Mouse (Mus musculus) stomach, postnatal 0 days (tissue): ENCODE data around the gene Dut. TPM values are rescaled to one million over a fixed set of nuclear protein-coding genes. Genes with fewer than 3 reads are reported as not detected.

Experiments
- ATAC-seq: fragments of 200-750 bp; cut with Nextera tagmentation; 2 replicates; pipeline ENCODE4 v1.8.0; 2017; ENCODE audit not compliant: low FRiP score, low TSS enrichment
- DNase-seq: peaks from one replicate; pipeline ENCODE4 v3.0.0-alpha.2; 2016; ENCODE audit warnings: low spot score
- H3K27ac ChIP-seq: fragments of 300-500 bp; sonication (generic); replicated peaks from 2 replicates; pipeline ENCODE4 v1.5.1; 2014; ENCODE audit warnings: mild to moderate bottlenecking, control low read depth
- H3K27me3 ChIP-seq: fragments of 300-500 bp; sonication (generic); 2 replicates; pipeline ENCODE4 v1.6.1; 2014; ENCODE audit warnings: low read length; ENCODE audit not compliant: control insufficient read depth, insufficient read depth
- H3K36me3 ChIP-seq: fragments of 300-500 bp; sonication (generic); 2 replicates; pipeline ENCODE4 v1.6.1; 2014; ENCODE audit warnings: low read length, mixed read lengths; ENCODE audit not compliant: control insufficient read depth, insufficient read depth
- H3K4me1 ChIP-seq: fragments of 300-500 bp; sonication (generic); replicated peaks from 2 replicates; pipeline ENCODE4 v1.6.1; 2014; ENCODE audit warnings: antibody characterized with exemption; ENCODE audit not compliant: control insufficient read depth, insufficient read depth
- H3K4me2 ChIP-seq: fragments of 300-500 bp; sonication (generic); replicated peaks from 2 replicates; pipeline ENCODE4 v1.6.1; 2014; ENCODE audit warnings: low read depth, mild to moderate bottlenecking, control low read depth, moderate library complexity
- H3K4me3 ChIP-seq: fragments of 300-500 bp; sonication (generic); 2 replicates; pipeline ENCODE4 v1.5.1; 2014; ENCODE audit warnings: low read depth, low read length, control low read depth
- H3K9ac ChIP-seq: fragments of 300-500 bp; sonication (generic); 2 replicates; pipeline ENCODE4 v1.6.1; 2014; ENCODE audit warnings: mild to moderate bottlenecking, low read length, control low read depth, mixed read lengths
- H3K9me3 ChIP-seq: fragments of 300-500 bp; sonication (generic); 2 replicates; pipeline ENCODE4 v1.6.1; 2016; ENCODE audit warnings: low read length; ENCODE audit not compliant: control insufficient read depth
- CTCF ChIP-seq: IDR thresholded peaks from 2 replicates; pipeline ENCODE4 v1.5.1; 2016; ENCODE audit warnings: antibody characterized with exemption, low read depth, mild to moderate bottlenecking, moderate library complexity
- EP300 ChIP-seq: optimal IDR thresholded peaks from 2 replicates; pipeline ENCODE3; 2016; ENCODE audit warnings: antibody characterized with exemption
- WGBS: fragments of 180-500 bp; shearing (Covaris S2); extraction: QIAGEN DNeasy Blood & Tissue Kit; methylation state at CpG from one replicate; pipeline ENCODE4 v1.1.7; 2014; 5-methylcytosine and 5-hydroxymethylcytosine counted together
- polyA plus RNA-seq: library from polyadenylated mRNA; unstranded; fragments of >200 nt; fragmentation: Nextera tagmentation; extraction: Ambion mirVana; gene quantifications from 2 replicates; pipeline ENCODE4 v1.2.1, GENCODE M21; 2015

The Dut gene
- polyA plus RNA-seq = 50.6 and 53.5 TPM in 2 replicates

DNA sequence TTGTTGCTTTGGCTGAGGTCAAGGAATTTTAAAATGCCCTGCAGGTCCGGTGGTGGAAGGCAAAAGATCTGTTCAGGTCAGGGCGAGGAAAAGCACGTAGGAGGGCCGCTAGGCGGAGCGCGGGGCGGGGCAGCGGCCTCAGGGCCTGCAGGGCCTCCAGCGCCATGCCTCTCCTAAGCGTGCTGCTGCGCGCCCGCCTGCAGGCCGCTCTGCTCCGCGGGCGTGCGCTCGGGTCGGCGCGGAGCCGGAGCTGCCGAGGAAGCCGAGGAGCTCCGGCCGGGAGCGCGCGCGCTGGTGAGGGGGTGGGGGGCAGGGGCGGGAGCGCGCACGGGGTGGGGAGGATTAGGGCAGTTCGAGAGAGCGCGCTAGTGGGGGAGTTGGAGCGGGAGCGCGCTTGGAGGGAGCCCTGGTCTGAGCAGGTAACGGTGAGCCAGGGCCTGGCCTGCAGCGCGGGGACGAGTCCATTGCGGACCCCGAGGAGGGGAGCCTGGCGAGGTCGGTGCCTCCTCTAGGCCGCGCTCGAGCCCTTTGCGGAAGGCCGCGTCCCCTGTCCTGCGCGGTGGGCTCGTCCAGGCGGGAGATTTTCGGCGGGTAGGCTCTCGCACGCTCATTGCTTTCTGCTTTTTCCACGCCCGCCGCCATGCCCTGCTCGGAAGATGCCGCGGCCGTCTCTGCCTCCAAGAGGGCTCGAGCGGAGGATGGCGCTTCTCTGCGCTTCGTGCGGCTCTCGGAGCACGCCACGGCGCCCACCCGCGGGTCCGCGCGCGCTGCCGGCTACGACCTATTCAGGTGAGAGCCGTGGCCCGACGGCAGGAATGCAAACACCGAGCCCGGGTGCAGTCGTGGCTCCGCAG, at the start of gene Dut:
Dut (plus strand) TSS at position 83 of the 854 bp plus-strand sequence.
- H3K4me3 ChIP-seq = peak within 1 kb of the TSS; percentile 68
- H3K27ac ChIP-seq = peak within 1 kb of the TSS; percentile 89
- no peaks in the 10 kb centered on the region for H3K36me3 ChIP-seq
- peak within 1 kb of the TSS; percentile 76 for H3K4me2 ChIP-seq
- no peaks in the 10 kb centered on the region for H3K4me1 ChIP-seq
- peak; percentile 62 for TF ChIP-seq CTCF
- no peak for TF ChIP-seq EP300
- no peaks in the 10 kb centered on the region for H3K27me3 ChIP-seq
- under 1% methylated on average over 81 of the region's 96 CpGs for WGBS
- H3K9ac ChIP-seq = peak within 1 kb of the TSS; percentile 76
- peak; percentile 95 for DNase-seq
- H3K9me3 ChIP-seq = no peaks in the 10 kb centered on the region
- ATAC-seq = peak; percentile 100

DNA sequence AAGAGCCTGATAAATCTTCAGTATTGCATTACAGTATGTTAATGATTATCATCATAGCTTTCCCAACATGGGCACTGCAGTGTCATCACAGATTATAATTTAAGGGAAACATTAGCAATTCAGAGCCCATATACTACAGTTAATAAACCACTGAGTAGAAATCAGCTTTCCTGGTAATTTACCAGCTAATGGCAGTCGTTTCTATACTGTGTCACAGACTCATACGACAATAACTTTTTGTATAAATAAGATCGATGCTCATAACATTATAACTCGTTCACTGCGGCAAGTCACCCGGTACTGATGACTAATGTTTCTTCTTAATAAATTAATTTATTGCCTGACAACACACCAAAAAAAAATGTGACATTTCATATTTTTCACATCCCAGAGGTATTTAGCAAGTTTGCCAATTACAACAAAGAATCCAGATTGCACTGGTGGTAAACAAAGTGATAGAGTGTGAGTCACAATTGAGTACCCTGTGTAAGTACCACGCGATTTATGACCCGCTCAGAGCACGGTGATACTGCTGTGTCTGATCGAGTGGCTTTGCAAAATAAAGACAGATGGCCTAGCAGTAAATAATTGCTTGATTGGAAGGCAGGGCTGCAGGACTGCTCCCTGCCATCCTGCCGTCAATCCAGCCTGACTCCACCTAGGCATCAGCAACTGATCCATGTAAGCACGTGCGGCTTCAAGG, 37.9 kb upstream of the Dut start:
- Histone ChIP-seq H3K36me3 (no peaks in the 10 kb centered on the region), H3K9me3 (no peaks in the 10 kb centered on the region), H3K27ac (no peak overlapping the region), H3K4me2 (no peak overlapping the region), H3K4me1 (no peaks in the 10 kb centered on the region; the same call in 1 of the 2 replicates), H3K9ac (no peak overlapping the region), H3K27me3 (no peaks in the 10 kb centered on the region), H3K4me3 (no peak overlapping the region)
- no peak for DNase-seq
- TF ChIP-seq CTCF = no peak
- TF ChIP-seq EP300 = no peak
- ATAC-seq = no peak
- 71% methylated on average over 14 of the region's 14 CpGs for WGBS

DNA sequence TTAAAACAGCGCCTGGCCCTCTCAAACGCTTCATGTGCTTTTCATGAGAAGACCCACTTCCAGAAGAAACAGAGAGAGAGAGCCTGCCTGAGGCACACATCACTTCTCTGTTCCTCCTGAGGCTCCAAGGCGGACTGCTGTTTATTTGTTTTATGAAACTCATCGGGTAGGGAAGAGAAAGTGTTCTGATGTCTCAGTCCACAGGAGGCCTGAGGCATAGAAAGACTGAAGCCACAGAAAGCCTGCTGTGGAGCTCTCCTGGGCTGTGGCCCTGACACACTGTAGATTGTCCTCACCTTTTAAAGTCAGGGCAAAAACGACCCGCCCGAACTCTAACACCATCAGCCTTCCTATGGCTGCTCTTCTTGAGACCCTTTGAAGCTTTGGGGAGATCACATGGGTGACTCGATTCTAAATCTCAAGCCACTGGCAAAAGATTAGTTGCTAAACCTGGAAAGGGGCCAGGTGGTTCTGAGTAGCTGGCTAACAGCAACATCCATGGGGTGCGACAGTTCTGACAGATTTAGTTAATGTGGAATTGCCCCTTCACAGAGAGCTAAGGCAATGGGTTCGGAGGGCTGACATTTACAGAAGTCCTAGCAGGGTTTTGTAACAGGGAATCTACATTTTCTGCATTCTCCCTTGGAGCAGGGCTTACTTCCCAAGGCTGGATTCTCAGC, 35.0 kb upstream of the Dut start:
- DNase-seq = no peak

DNA sequence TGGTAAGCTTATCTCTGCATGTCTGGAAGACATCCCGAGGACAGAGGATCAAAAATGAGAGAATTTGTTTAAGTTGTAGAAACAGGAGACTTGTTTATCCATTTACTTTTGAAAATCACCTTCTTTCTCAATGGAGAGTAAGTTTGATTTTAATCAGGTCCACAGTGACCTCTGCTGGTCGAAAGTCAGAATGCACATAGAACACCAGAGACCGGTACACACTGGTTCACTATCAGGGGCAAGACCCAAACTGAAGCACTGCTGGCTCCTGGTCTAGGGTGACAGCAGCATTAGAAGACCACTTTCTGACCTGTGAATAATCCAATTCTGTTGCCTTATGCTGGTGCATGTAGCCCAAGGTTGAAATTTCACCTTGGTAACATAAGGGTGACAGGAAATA, 32.4 kb upstream of the Dut start:
- ATAC-seq (no peak), DNase-seq (peak; percentile 74)
- TF ChIP-seq EP300 (no peak), CTCF (peak; percentile 85)

More for the DNA sequence above, 35.0 kb upstream of the Dut start:
- no peak for TF ChIP-seq EP300
- TF ChIP-seq CTCF = no peak
- Histone ChIP-seq H3K27ac (no peak overlapping the region), H3K9ac (no peak overlapping the region), H3K4me3 (no peak overlapping the region), H3K36me3 (no peaks in the 10 kb centered on the region), H3K9me3 (no peaks in the 10 kb centered on the region), H3K27me3 (no peaks in the 10 kb centered on the region), H3K4me2 (no peak overlapping the region), H3K4me1 (no peaks in the 10 kb centered on the region; the same call in 1 of the 2 replicates)
- ATAC-seq = no peak
- WGBS = 59% methylated on average over 10 of the region's 10 CpGs

DNA sequence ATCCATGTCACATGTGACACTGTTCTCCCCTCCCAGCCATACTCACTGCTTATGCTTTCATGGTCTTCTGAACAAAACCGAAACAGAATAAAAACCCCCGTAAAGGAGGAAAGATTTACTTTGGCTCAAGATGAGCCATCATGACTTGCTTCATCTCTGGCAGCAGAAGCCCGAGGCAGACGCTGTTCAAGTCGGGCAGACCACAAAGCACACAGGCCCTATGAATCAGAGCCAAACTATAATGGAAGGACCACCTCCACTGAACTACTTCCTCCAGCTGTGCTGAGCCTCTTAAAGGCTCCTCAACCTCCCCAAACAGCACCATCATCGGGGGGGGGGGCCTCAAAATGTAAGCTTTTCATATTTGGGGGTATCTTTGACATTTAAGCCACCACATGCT, 29.7 kb upstream of the Dut start:
- TF ChIP-seq EP300 (no peak), CTCF (no peak)
- H3K36me3 ChIP-seq = no peaks in the 10 kb centered on the region
- no peaks in the 10 kb centered on the region for H3K27me3 ChIP-seq
- H3K4me1 ChIP-seq = no peaks in the 10 kb centered on the region
- H3K4me3 ChIP-seq = no peak overlapping the region
- no peak overlapping the region for H3K4me2 ChIP-seq
- ATAC-seq = no peak
- H3K9me3 ChIP-seq = no peaks in the 10 kb centered on the region
- no peak overlapping the region for H3K27ac ChIP-seq
- 52% methylated on average over 6 of the region's 6 CpGs for WGBS
- DNase-seq = no peak
- no peak overlapping the region for H3K9ac ChIP-seq

More for the DNA sequence above, 32.4 kb upstream of the Dut start:
- Histone ChIP-seq H3K36me3 (no peaks in the 10 kb centered on the region), H3K4me2 (no peak overlapping the region), H3K4me1 (no peaks in the 10 kb centered on the region; the same call in 1 of the 2 replicates), H3K4me3 (no peak overlapping the region), H3K27ac (no peak overlapping the region), H3K9ac (no peak overlapping the region), H3K27me3 (no peaks in the 10 kb centered on the region), H3K9me3 (no peaks in the 10 kb centered on the region)
- 2% methylated on average over 3 of the region's 3 CpGs for WGBS
